Mouse (Mus musculus): ENCODE results near the gene Uck2. TPM values are rescaled to one million over a fixed set of nuclear protein-coding genes. Genes with fewer than 3 reads are reported as not detected.

Uck2 gene
- polyA plus RNA-seq, 1 experiment from 2014 or later, result 120 TPM

DNA sequence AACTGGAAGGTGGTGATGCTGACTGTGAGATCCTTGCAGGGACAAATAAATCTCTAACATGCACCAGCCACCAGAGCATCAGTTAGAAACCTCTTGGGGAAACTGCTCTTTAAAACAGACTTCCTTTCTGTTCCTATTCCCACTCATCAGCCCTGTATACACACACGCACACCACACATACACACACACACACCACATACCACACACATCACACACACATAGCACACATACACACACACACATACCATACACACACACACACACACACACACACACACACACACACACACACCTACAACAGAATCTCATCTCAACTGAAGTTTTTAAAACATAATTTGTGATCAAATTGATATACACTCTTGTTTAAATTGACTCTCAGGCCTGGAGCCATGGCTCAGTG, 72.4 kb downstream of the Uck2 start:
- H3K4me2 ChIP-seq (ENCODE audit: low read depth, low read length), result no peak overlapping the region
- WGBS, result 91% methylated on average over 1 of the region's 1 CpGs
- ATAC-seq (replicated peaks; ENCODE audit: insufficient number of reproducible peaks, low FRiP score, low TSS enrichment, low read depth), result no peak

DNA sequence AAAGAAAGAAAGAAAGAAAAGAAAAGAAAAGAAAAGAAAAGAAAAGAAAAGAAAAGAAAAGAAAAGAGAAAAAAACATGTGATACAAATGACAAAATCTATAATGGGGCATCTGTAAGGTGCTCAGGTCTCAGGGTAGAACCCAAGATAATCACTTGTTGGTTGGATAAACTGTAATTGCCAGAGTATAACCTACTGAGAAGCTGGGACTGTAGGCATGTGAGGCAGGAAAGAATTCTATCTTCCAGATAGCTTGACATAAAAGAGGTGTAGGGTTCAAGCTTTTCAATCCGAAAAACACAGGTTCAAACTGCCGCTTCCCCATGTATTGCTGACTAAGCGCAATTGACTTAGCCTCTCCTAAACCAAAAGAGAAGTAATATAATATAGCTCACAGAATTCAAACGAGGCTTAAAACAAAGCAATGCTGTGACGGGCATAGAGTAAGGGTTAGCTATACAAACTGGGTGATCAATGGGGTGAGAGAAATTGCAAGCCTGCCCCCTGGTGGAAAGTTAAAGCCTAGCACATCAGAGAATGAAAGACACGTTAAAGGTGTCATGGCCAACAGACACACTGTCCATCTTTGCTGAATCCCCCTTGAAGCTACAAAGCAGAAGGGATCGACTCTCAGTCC, 73.0 kb downstream of the Uck2 start:
- Histone ChIP-seq H3K9ac (replicated peaks; ENCODE audit: low read length) (no peak overlapping the region), H3K4me1 (ENCODE audit: control insufficient read depth, insufficient read depth, low read length) (no peaks in the 10 kb centered on the region), H3K9me3 (replicated peaks; ENCODE audit: control insufficient read depth, low read length) (no peaks in the 10 kb centered on the region), H3K36me3 (replicated peaks; ENCODE audit: control insufficient read depth, insufficient read depth, low read depth, low read length) (no peaks in the 10 kb centered on the region), H3K27ac (replicated peaks; ENCODE audit: low read depth, low read length) (no peak overlapping the region), H3K4me2 (ENCODE audit: low read depth, low read length) (no peak overlapping the region), H3K4me3 (ENCODE audit: low read depth, low read length) (no peak overlapping the region), H3K27me3 (ENCODE audit: control insufficient read depth, insufficient read depth, low read length) (no peaks in the 10 kb centered on the region)
- DNase-seq (ENCODE audit: low spot score) (peak; percentile 76), ATAC-seq (replicated peaks; ENCODE audit: insufficient number of reproducible peaks, low FRiP score, low TSS enrichment, low read depth) (0 out of 2 replicates have a peak, but pooled peaks have one; percentile 35)
- WGBS, result 26% methylated on average over 7 of the region's 7 CpGs

More for the DNA sequence above, 72.4 kb downstream of the Uck2 start:
- no peak overlapping the region for H3K27ac ChIP-seq (replicated peaks; ENCODE audit: low read depth, low read length)
- H3K9me3 ChIP-seq (replicated peaks; ENCODE audit: control insufficient read depth, low read length), result no peaks in the 10 kb centered on the region
- H3K9ac ChIP-seq (replicated peaks; ENCODE audit: low read length), result no peak overlapping the region
- H3K4me3 ChIP-seq (ENCODE audit: low read depth, low read length), result no peak overlapping the region
- H3K4me1 ChIP-seq (ENCODE audit: control insufficient read depth, insufficient read depth, low read length), result no peaks in the 10 kb centered on the region
- DNase-seq (ENCODE audit: low spot score), result no peak
- H3K27me3 ChIP-seq (ENCODE audit: control insufficient read depth, insufficient read depth, low read length), result no peaks in the 10 kb centered on the region
- no peaks in the 10 kb centered on the region for H3K36me3 ChIP-seq (replicated peaks; ENCODE audit: control insufficient read depth, insufficient read depth, low read depth, low read length)

DNA sequence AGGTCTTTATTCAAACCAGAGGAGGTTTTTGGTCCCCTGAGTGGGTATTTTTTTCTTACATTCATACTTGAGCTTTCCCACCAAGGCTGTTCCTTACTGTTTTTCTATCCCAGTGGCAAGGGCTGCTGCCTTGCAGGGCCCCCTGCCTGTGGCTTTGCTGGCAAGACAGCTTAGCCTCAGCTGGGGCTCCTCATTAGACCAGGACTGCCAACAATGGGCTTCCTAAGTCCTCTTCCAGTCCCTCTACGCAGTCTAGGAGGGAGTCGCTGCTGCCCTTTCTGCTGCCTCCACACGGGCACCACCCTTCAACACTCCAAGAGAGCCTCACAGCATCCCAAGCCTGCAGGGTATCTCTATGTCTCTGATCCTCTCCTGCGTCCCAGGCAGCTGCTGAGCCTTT, 76.3 kb downstream of the Uck2 start:
- 37% methylated on average over 4 of the region's 4 CpGs for WGBS
- Histone ChIP-seq H3K4me1 (ENCODE audit: control insufficient read depth, insufficient read depth, low read length) (no peaks in the 10 kb centered on the region), H3K27ac (replicated peaks; ENCODE audit: low read depth, low read length) (no peak overlapping the region), H3K4me3 (ENCODE audit: low read depth, low read length) (no peak overlapping the region), H3K36me3 (replicated peaks; ENCODE audit: control insufficient read depth, insufficient read depth, low read depth, low read length) (no peaks in the 10 kb centered on the region), H3K4me2 (ENCODE audit: low read depth, low read length) (no peak overlapping the region), H3K27me3 (ENCODE audit: control insufficient read depth, insufficient read depth, low read length) (no peaks in the 10 kb centered on the region), H3K9ac (replicated peaks; ENCODE audit: low read length) (no peak overlapping the region), H3K9me3 (replicated peaks; ENCODE audit: control insufficient read depth, low read length) (no peaks in the 10 kb centered on the region)
- ATAC-seq (replicated peaks; ENCODE audit: insufficient number of reproducible peaks, low FRiP score, low TSS enrichment, low read depth) (no peak), DNase-seq (ENCODE audit: low spot score) (no peak)

DNA sequence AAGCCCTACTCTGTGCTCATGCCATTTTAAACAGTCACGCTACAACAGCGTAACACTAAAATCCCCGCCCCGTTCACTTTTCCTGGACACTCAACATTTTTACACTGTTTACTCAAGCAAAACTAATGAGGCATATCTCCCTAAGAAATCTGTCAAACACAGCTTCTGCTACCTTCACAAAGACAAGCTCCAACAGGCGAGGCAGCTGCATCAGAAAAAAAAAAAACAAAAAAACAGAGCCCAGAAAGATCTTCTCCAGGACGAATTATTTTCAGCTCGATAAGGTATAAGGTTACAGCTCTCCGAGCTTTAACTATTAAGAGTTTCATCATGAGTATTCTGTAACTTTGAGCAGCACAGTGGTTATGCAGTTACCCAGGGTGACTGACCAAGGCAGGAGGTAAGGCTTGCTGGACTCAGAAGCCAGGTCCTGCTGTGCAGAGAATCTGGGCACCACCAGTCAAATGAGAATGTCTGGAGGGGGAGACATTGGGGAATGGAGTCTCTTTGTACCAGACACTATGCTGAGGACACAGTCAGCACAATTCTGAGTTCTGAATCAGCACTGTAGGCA, 79.9 kb downstream of the Uck2 start:
- Histone ChIP-seq H3K4me1 (ENCODE audit: control insufficient read depth, insufficient read depth, low read length) (no peaks in the 10 kb centered on the region), H3K4me3 (ENCODE audit: low read depth, low read length) (no peak overlapping the region), H3K9ac (replicated peaks; ENCODE audit: low read length) (no peak overlapping the region), H3K9me3 (replicated peaks; ENCODE audit: control insufficient read depth, low read length) (no peaks in the 10 kb centered on the region), H3K27me3 (ENCODE audit: control insufficient read depth, insufficient read depth, low read length) (no peaks in the 10 kb centered on the region), H3K4me2 (ENCODE audit: low read depth, low read length) (no peak overlapping the region), H3K27ac (replicated peaks; ENCODE audit: low read depth, low read length) (no peak overlapping the region), H3K36me3 (replicated peaks; ENCODE audit: control insufficient read depth, insufficient read depth, low read depth, low read length) (no peaks in the 10 kb centered on the region)
- DNase-seq (ENCODE audit: low spot score), result no peak
- no peak for ATAC-seq (replicated peaks; ENCODE audit: insufficient number of reproducible peaks, low FRiP score, low TSS enrichment, low read depth)
- 53% methylated on average over 8 of the region's 8 CpGs for WGBS

DNA sequence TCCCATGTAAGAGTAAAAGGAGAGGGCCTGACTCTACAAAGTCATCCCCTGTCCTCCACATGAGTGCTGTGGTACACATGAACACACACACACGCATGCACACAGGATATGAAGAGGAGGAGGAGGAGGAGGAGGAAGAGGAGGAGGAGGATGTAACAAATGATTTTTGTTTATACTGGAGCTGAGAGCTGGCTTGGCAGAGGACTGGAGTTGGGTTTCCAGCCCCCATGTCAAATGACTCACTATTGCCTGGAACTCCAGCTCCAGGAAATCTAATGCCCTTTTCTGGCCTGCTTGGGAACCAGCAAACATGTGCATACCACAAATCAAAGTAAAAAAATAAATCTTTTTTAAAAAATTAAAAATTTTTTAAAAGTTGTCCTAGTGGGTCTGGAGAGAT, 80.7 kb downstream of the Uck2 start:
- Histone ChIP-seq H3K9me3 (replicated peaks; ENCODE audit: control insufficient read depth, low read length) (no peaks in the 10 kb centered on the region), H3K4me2 (ENCODE audit: low read depth, low read length) (no peak overlapping the region), H3K9ac (replicated peaks; ENCODE audit: low read length) (no peak overlapping the region), H3K4me1 (ENCODE audit: control insufficient read depth, insufficient read depth, low read length) (no peaks in the 10 kb centered on the region), H3K27ac (replicated peaks; ENCODE audit: low read depth, low read length) (no peak overlapping the region), H3K4me3 (ENCODE audit: low read depth, low read length) (no peak overlapping the region), H3K27me3 (ENCODE audit: control insufficient read depth, insufficient read depth, low read length) (no peaks in the 10 kb centered on the region), H3K36me3 (replicated peaks; ENCODE audit: control insufficient read depth, insufficient read depth, low read depth, low read length) (no peaks in the 10 kb centered on the region)
- 91% methylated on average over 1 of the region's 1 CpGs for WGBS
- ATAC-seq (replicated peaks; ENCODE audit: insufficient number of reproducible peaks, low FRiP score, low TSS enrichment, low read depth), result no peak
- no peak for DNase-seq (ENCODE audit: low spot score)

DNA sequence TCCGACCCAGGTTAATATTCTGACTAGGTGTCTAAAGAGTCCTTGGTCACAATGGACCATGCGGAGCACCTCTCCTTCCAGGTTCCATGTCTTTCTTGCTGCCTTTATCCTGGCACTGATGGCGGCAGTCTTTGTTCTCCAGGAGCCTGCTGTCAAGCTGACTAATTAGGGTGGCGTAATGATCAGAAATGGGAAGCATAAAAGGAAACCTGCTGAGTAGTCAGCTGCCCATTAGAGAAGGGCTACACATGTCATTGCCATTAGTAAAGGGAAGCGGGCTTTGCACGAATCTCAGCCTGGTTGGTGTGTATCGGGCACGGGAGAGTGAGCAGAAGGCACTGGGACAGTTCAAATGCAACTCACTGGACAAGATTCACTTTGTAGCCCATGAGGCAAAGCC, 90.4 kb downstream of the Uck2 start:
- Histone ChIP-seq H3K27me3 (ENCODE audit: control insufficient read depth, insufficient read depth, low read length) (no peaks in the 10 kb centered on the region), H3K36me3 (replicated peaks; ENCODE audit: control insufficient read depth, insufficient read depth, low read depth, low read length) (no peaks in the 10 kb centered on the region), H3K4me3 (ENCODE audit: low read depth, low read length) (no peak overlapping the region), H3K9me3 (replicated peaks; ENCODE audit: control insufficient read depth, low read length) (no peaks in the 10 kb centered on the region), H3K4me1 (ENCODE audit: control insufficient read depth, insufficient read depth, low read length) (no peaks in the 10 kb centered on the region), H3K4me2 (ENCODE audit: low read depth, low read length) (no peak overlapping the region), H3K9ac (replicated peaks; ENCODE audit: low read length) (no peak overlapping the region), H3K27ac (replicated peaks; ENCODE audit: low read depth, low read length) (no peak overlapping the region)
- ATAC-seq (replicated peaks; ENCODE audit: insufficient number of reproducible peaks, low FRiP score, low TSS enrichment, low read depth), result 0 out of 2 replicates have a peak, but pooled peaks have one; percentile 39
- 66% methylated on average over 8 of the region's 8 CpGs for WGBS
- DNase-seq (ENCODE audit: low spot score), result no peak

DNA sequence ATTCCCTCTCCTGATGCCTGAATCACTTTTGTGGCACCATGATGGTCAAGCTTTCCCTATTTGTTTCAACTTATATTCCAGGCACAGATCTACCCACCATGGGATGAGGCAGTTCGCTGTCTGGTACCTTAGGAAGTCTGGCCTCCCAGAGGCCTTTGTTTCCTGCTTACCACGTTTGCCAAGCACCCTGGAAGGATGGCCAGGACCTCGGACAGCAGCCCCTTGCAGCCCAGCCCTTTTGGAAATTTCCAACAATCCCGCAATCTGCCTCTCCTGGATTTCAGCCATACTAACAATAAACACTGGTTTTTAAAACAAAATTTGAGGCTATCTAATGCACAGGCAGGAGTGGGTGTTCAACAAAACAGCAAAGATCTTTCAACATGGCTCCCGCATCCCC, 97.3 kb downstream of the Uck2 start:
- Histone ChIP-seq H3K4me2 (ENCODE audit: low read depth, low read length) (no peak overlapping the region), H3K27me3 (ENCODE audit: control insufficient read depth, insufficient read depth, low read length) (no peaks in the 10 kb centered on the region), H3K36me3 (replicated peaks; ENCODE audit: control insufficient read depth, insufficient read depth, low read depth, low read length) (no peaks in the 10 kb centered on the region), H3K9me3 (replicated peaks; ENCODE audit: control insufficient read depth, low read length) (no peaks in the 10 kb centered on the region), H3K27ac (replicated peaks; ENCODE audit: low read depth, low read length) (no peak overlapping the region), H3K9ac (replicated peaks; ENCODE audit: low read length) (no peak overlapping the region), H3K4me1 (ENCODE audit: control insufficient read depth, insufficient read depth, low read length) (no peaks in the 10 kb centered on the region), H3K4me3 (ENCODE audit: low read depth, low read length) (no peak overlapping the region)
- ATAC-seq (replicated peaks; ENCODE audit: insufficient number of reproducible peaks, low FRiP score, low TSS enrichment, low read depth) (no peak), DNase-seq (ENCODE audit: low spot score) (peak; percentile 65)
- WGBS, result 41% methylated on average over 5 of the region's 5 CpGs

DNA sequence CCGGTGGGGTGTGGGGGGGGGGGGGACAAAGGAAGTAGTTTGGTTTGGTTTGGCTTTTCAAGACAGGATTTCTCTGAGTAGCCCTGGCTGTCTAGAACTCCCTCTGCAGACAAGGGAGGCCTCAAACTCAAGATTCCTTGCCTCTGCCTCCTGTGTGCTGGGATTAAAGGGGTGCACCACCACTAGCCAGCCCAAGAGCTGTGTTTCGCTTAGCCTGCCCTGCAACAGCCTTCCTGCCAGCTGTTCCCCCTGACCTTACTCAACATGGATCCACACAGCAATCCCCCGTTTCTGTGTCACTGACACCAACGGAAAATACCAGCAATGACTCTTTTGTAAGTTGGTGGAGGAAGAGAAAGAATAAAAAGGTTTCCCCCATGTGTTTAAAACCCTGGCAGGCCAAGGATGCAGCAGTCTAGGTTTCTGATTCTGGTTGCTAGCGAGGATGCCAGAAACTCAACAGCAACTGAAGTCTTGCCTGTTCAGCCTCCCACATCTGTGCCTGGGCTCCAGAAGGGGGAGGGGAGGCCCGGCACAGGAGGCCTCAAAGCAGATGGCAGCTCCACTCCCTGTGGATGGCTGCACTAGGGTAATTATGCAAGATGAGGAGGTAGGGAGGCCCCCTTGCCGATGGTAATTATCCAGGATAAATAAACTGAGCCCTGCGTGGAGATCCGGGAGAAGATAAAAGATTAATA, 103.1 kb downstream of the Uck2 start:
- peak; percentile 88 for ATAC-seq (replicated peaks; ENCODE audit: insufficient number of reproducible peaks, low FRiP score, low TSS enrichment, low read depth)
- H3K27ac ChIP-seq (replicated peaks; ENCODE audit: low read depth, low read length), result no peak overlapping the region
- no peaks in the 10 kb centered on the region for H3K9me3 ChIP-seq (replicated peaks; ENCODE audit: control insufficient read depth, low read length)
- 20% methylated on average over 9 of the region's 9 CpGs for WGBS
- H3K4me3 ChIP-seq (ENCODE audit: low read depth, low read length), result no peak overlapping the region
- H3K36me3 ChIP-seq (replicated peaks; ENCODE audit: control insufficient read depth, insufficient read depth, low read depth, low read length), result no peaks in the 10 kb centered on the region
- DNase-seq (ENCODE audit: low spot score), result peak; percentile 76
- H3K9ac ChIP-seq (replicated peaks; ENCODE audit: low read length), result no peak overlapping the region
- H3K27me3 ChIP-seq (ENCODE audit: control insufficient read depth, insufficient read depth, low read length), result no peaks in the 10 kb centered on the region
- H3K4me2 ChIP-seq (ENCODE audit: low read depth, low read length), result no peak overlapping the region
- no peaks in the 10 kb centered on the region for H3K4me1 ChIP-seq (ENCODE audit: control insufficient read depth, insufficient read depth, low read length)
